Mouse (Mus musculus): Measurements from ENCODE around the gene Rnaseh2c.

DNA sequence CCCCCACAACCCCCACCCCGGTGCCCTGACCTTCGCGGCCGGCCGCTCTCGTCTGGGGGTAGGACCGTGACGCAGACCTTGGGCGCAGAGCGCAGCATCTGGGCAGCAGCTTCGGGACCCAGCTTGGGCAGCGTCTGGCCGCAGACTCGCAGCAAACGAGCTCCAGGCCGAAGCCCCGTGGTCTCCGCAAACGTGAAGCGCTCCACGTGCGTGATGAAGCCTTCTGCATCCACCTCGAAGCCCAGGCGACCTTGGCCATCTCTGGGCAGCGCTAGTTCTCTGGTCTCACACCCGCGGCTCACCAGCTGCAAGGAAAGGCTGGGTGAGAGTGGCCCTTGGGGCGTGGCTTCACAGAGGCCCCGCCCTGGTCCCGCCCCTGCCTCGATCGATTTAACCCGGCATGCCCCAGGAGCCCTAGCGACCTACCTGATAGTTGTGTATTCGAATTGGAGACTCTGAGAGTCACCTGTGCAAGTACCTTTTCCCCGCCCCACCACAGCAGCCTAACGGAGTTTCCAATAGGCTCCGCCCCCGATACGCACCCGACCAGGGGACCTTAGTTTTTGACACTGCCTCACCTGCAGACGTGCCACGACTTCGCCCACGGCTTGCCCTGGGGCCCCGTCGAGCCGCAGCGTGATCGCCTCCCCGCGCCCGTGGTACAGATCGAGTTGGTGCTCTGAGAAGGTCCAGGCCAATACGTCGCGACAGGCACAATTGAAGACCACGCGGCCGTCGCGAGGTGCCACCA is 52.5 kb downstream of the Rnaseh2c start:
- TF ChIP-seq POLR2A (IDR thresholded peaks at IDR 0.05; ENCODE audit: extremely low read depth, insufficient read depth, low read length) = no peak
- no peak for TF ChIP-seq CTCF (IDR thresholded peaks at IDR 0.05; ENCODE audit: low read depth, low read length)

All from liver, adult 2 months (tissue).